22 mouse cellular contexts compared by ENCODE assay signal in genomic region chr1:62728421-62728820, GRCm38 (mm10). TPM values are rescaled to one million over a fixed set of nuclear protein-coding genes. Genes with fewer than 3 reads are reported as not detected.
DNase-seq lines count a peak whose midpoint lies in the region; ATAC-seq and TF ChIP-seq lines count a peak whose summit lies in the region.
"Had no signal": no experiment of that assay in that cellular context is flagged by ENCODE, and none has a peak within 500 bp of the region (broad histone marks: within the 10 kb centered on the region; RNA-seq: fewer than 3 reads in every experiment).

No protein-coding gene starts in this region.

- H3K36me3 ChIP-seq in heart, embryonic 13.5 days, result no peaks in the 10 kb centered on the region
- no peaks in the 10 kb centered on the region for H3K36me3 ChIP-seq in kidney, embryonic 14.5 days (ENCODE audit: control insufficient read depth, insufficient read depth, low read length)
- H3K36me3 ChIP-seq in stomach, embryonic 14.5 days (ENCODE audit: control insufficient read depth, insufficient read depth, low read length), result no peaks in the 10 kb centered on the region
- no peaks in the 10 kb centered on the region for H3K36me3 ChIP-seq in stomach, postnatal 0 days (ENCODE audit: control insufficient read depth, insufficient read depth, low read length)
- H3K36me3 ChIP-seq: liver, embryonic 15.5 days had no signal

- H3K4me2 ChIP-seq in heart, embryonic 13.5 days, result no peak overlapping the region
- no peak overlapping the region for H3K4me2 ChIP-seq in kidney, embryonic 14.5 days (replicated peaks; ENCODE audit: low read depth, low read length)
- H3K4me2 ChIP-seq in stomach, embryonic 14.5 days (replicated peaks; ENCODE audit: low read depth, low read length), result no peak overlapping the region
- no peak overlapping the region for H3K4me2 ChIP-seq in stomach, postnatal 0 days (replicated peaks; ENCODE audit: low read depth)
- H3K4me2 ChIP-seq: limb, embryonic 13.5 days; liver, embryonic 15.5 days had no signal

- TF ChIP-seq CTCF in stomach, postnatal 0 days (IDR thresholded peaks at IDR 0.05; ENCODE audit: low read depth), result no peak

- WGBS in heart, embryonic 13.5 days, result 47% methylated on average over 6 of the region's 6 CpGs
- 34% methylated on average over 6 of the region's 6 CpGs for WGBS in kidney, embryonic 14.5 days
- 66% methylated on average over 6 of the region's 6 CpGs for WGBS in stomach, embryonic 14.5 days
- WGBS in stomach, postnatal 0 days, result 70% methylated on average over 6 of the region's 6 CpGs

- no peak overlapping the region for H3K9ac ChIP-seq in heart, embryonic 13.5 days
- H3K9ac ChIP-seq in kidney, embryonic 14.5 days (ENCODE audit: low read depth, low read length), result no peak overlapping the region
- no peak overlapping the region for H3K9ac ChIP-seq in stomach, embryonic 14.5 days (replicated peaks; ENCODE audit: low read depth, low read length)
- H3K9ac ChIP-seq in stomach, postnatal 0 days (ENCODE audit: low read length), result no peak overlapping the region
- H3K9ac ChIP-seq: limb, embryonic 13.5 days; liver, embryonic 15.5 days had no signal

- peaks cover 35% of the 10 kb centered on the region for H3K4me1 ChIP-seq in heart, embryonic 13.5 days
- H3K4me1 ChIP-seq in kidney, embryonic 14.5 days (ENCODE audit: control insufficient read depth, insufficient read depth, low read length), result peaks cover 25% of the 10 kb centered on the region
- no peaks in the 10 kb centered on the region; the same call in 1 of the 2 replicates for H3K4me1 ChIP-seq in stomach, embryonic 14.5 days (ENCODE audit: control insufficient read depth, insufficient read depth, low read length)
- no peaks in the 10 kb centered on the region for H3K4me1 ChIP-seq in stomach, postnatal 0 days (replicated peaks; ENCODE audit: control insufficient read depth, insufficient read depth)
- H3K4me1 ChIP-seq: liver, embryonic 15.5 days had no signal

- ATAC-seq in heart, embryonic 13.5 days (ENCODE audit: extremely low read depth, insufficient number of reproducible peaks, low FRiP score, low TSS enrichment), result no peak
- peak; percentile 14; the same call in 1 of the 2 replicates for ATAC-seq in kidney, embryonic 14.5 days (ENCODE audit: low FRiP score, low TSS enrichment)
- no peak for ATAC-seq in stomach, embryonic 14.5 days (ENCODE audit: insufficient number of reproducible peaks, insufficient read depth, low FRiP score, low read depth)
- ATAC-seq in stomach, postnatal 0 days (ENCODE audit: low FRiP score, low TSS enrichment), result no peak
- ATAC-seq: activated CD4-positive, CD25-positive, alpha-beta regulatory T cell, adult 4 months; midbrain, embryonic 16.5 days; Patski had no signal

- no peak overlapping the region for H3K4me3 ChIP-seq in heart, embryonic 13.5 days
- H3K4me3 ChIP-seq in kidney, embryonic 14.5 days (ENCODE audit: low read length), result no peak overlapping the region
- no peak overlapping the region for H3K4me3 ChIP-seq in stomach, embryonic 14.5 days (ENCODE audit: low read depth, low read length)
- no peak overlapping the region for H3K4me3 ChIP-seq in stomach, postnatal 0 days (ENCODE audit: low read depth, low read length)
- H3K4me3 ChIP-seq: forebrain, embryonic 10.5 days; limb, embryonic 13.5 days; liver, embryonic 15.5 days; megakaryocyte, embryonic 14.5 days had no signal

- no peaks in the 10 kb centered on the region for H3K27me3 ChIP-seq in heart, embryonic 13.5 days (replicated peaks)
- H3K27me3 ChIP-seq in kidney, embryonic 14.5 days (ENCODE audit: control insufficient read depth, insufficient read depth, low read length), result no peaks in the 10 kb centered on the region
- H3K27me3 ChIP-seq in stomach, embryonic 14.5 days (ENCODE audit: control insufficient read depth, insufficient read depth, low read length), result no peaks in the 10 kb centered on the region
- no peaks in the 10 kb centered on the region for H3K27me3 ChIP-seq in stomach, postnatal 0 days (ENCODE audit: control insufficient read depth, insufficient read depth, low read length)
- H3K27me3 ChIP-seq: limb, embryonic 13.5 days; liver, embryonic 15.5 days; Patski had no signal

- TF ChIP-seq EP300 in stomach, postnatal 0 days (optimal IDR thresholded peaks at IDR 0.05), result no peak

- no peaks in the 10 kb centered on the region for H3K9me3 ChIP-seq in heart, embryonic 13.5 days
- no peaks in the 10 kb centered on the region for H3K9me3 ChIP-seq in kidney, embryonic 14.5 days (ENCODE audit: control insufficient read depth, low read length)
- no peaks in the 10 kb centered on the region for H3K9me3 ChIP-seq in stomach, embryonic 14.5 days (ENCODE audit: control insufficient read depth, low read depth, low read length)
- no peaks in the 10 kb centered on the region for H3K9me3 ChIP-seq in stomach, postnatal 0 days (ENCODE audit: control insufficient read depth, low read length)
- H3K9me3 ChIP-seq: forebrain, embryonic 10.5 days; limb, embryonic 13.5 days; liver, embryonic 15.5 days had no signal

- no peak for DNase-seq in heart, adult 8-10 months (ENCODE audit: low spot score)
- DNase-seq in kidney, postnatal 14 days, result no peak
- DNase-seq in stomach, postnatal 0 days (ENCODE audit: low spot score), result no peak
- DNase-seq in urinary bladder, postnatal 14 days (ENCODE audit: low spot score), result no peak
- DNase-seq: adrenal gland, postnatal 14 days; B cell, adult 2 months; cerebellum, adult 8-10 months; gastrocnemius, postnatal 25 days; heart, postnatal 4 days; layer of hippocampus, adult 9-11 months; lung, postnatal 10 days; thymus, adult 2 months had no signal

- 0 out of 2 replicates have a peak overlapping the region, but pooled peaks have one; percentile 16 for H3K27ac ChIP-seq in heart, embryonic 13.5 days (replicated peaks)
- peak overlapping the region; percentile 26; the same call in 1 of the 2 replicates for H3K27ac ChIP-seq in kidney, embryonic 14.5 days (ENCODE audit: low read depth, low read length)
- H3K27ac ChIP-seq in stomach, embryonic 14.5 days (ENCODE audit: low read length), result peak overlapping the region; percentile 15; the same call in 1 of the 2 replicates
- no peak overlapping the region for H3K27ac ChIP-seq in stomach, postnatal 0 days (replicated peaks)
- H3K27ac ChIP-seq: forebrain, embryonic 10.5 days; limb, embryonic 13.5 days; liver, embryonic 15.5 days had no signal

RNA-seq across cellular contexts. Expression of gene Nrp2, which starts 25.3 kb away (rescaled TPM):
- polyA plus RNA-seq in heart, embryonic 13.5 days (2015; fragmentation: Nextera tagmentation; extraction: Ambion mirVana), result 5.0 and 7.0 TPM in 2 replicates
- total RNA-seq in heart, adult 8-10 months (2022), result 10 to 100 TPM; 13.2 to 30.0 (median 26.7) TPM
- polyA plus RNA-seq in kidney, embryonic 14.5 days (2014; fragmentation: Nextera tagmentation; extraction: Ambion mirVana), result 5.5 and 7.1 TPM in 2 replicates
- 39.9 and 45.6 TPM in 2 replicates for polyA plus RNA-seq in stomach, embryonic 14.5 days (2014; fragmentation: Nextera tagmentation; extraction: Ambion mirVana)
- polyA plus RNA-seq in stomach, postnatal 0 days (2015; fragmentation: Nextera tagmentation; extraction: Ambion mirVana), result 10.2 TPM in 2 replicates
